Mouse (Mus musculus): ENCODE results near the gene Gm10406. TPM values are rescaled to one million over a fixed set of nuclear protein-coding genes. Genes with fewer than 3 reads are reported as not detected.
A peak's percentile ranks its signal among the peaks of the same experiment; 100 is the strongest.
"Not testable (repeated sequence)": the region's sequence is repeated elsewhere in the genome, so short reads cannot be mapped to it uniquely, and the experiment has no call there.

Gene Gm10406
- polyA plus RNA-seq (2012; rRNA removed) = 0.52 and 0.73 TPM in 2 replicates

- DNase-seq (ENCODE audit: low spot score) = peak; percentile 24
Measured at GRCm38 (mm10) chr14:7026781-7027749, at the start of gene Gm10406. Gm10406 (minus strand) TSS chr14:7027449.

- not testable (repeated sequence) for DNase-seq (ENCODE audit: low spot score)
Measured at GRCm38 (mm10) chr14:7044870-7045269, 17.6 kb upstream of the Gm10406 start, which contains the start of gene Gm3685. Gm3685 (minus strand) TSS chr14:7044970.

GRCm38 (mm10) chr14:7026274-7026673, 975 bp downstream of the Gm10406 start:
- DNase-seq (ENCODE audit: low spot score) = not testable (repeated sequence)

- not testable (repeated sequence) for DNase-seq (ENCODE audit: low spot score)
Measured at GRCm38 (mm10) chr14:6973718-6974117, 53.5 kb downstream of the Gm10406 start, which contains the start of gene Gm6356. Gm6356 (minus strand) TSS chr14:6973818.

Other genes starting within 250 kb of the Gm10406 start
- not detected in 2 replicates for gene Gm3642, start 187.1 kb downstream of the Gm10406 start, polyA plus RNA-seq (2012; rRNA removed)
- gene Gm3667, start 137.5 kb downstream of the Gm10406 start, polyA plus RNA-seq (2012; rRNA removed) = 1.4 and 1.8 TPM in 2 replicates
- gene Gm6356, start 53.6 kb downstream of the Gm10406 start, polyA plus RNA-seq (2012; rRNA removed) = not detected in 2 replicates
- not detected in 2 replicates for gene Gm3685, start 17.5 kb upstream of the Gm10406 start, polyA plus RNA-seq (2012; rRNA removed)
- 4.1 and 5.7 TPM in 2 replicates for gene Gm3696, start 73.2 kb upstream of the Gm10406 start, polyA plus RNA-seq (2012; rRNA removed)
- not detected in 2 replicates for gene Gm6676, start 98.0 kb upstream of the Gm10406 start, polyA plus RNA-seq (2012; rRNA removed)
- gene Gm3512, start 147.1 kb upstream of the Gm10406 start, polyA plus RNA-seq (2012; rRNA removed) = 16.7 and 21.8 TPM in 2 replicates
- not detected in 2 replicates for gene Gm16434, start 167.1 kb upstream of the Gm10406 start, polyA plus RNA-seq (2012; rRNA removed)
- gene Gm3727, start 237.3 kb upstream of the Gm10406 start, polyA plus RNA-seq (2012; rRNA removed) = not detected in 2 replicates